Mouse (Mus musculus) CH12.LX (cell line): ENCODE results near the gene Gm20388. TPM values are rescaled to one million over a fixed set of nuclear protein-coding genes. Genes with fewer than 3 reads are reported as not detected.

Experiments used
- DNase-seq: peaks from one replicate; pipeline ENCODE4 v3.0.0-alpha.2; 2013; ENCODE audit errors: extremely low read depth
- H3K27ac ChIP-seq: 2 replicates; pipeline ENCODE4 v1.5.1; 2012; ENCODE audit warnings: low read depth, mild to moderate bottlenecking, control low read depth, moderate library complexity; ENCODE audit not compliant: insufficient read depth
- H3K27me3 ChIP-seq: replicated peaks from 2 replicates; pipeline ENCODE3; 2012; ENCODE audit warnings: inconsistent platforms
- H3K36me3 ChIP-seq, 2 experiments: replicated peaks in 1 of 2; 2 replicates each; pipeline versions ENCODE3 to v1.6.1; 2012; ENCODE audit warnings: inconsistent platforms in 1 of 2, low read length in 1 of 2, mild to moderate bottlenecking in 1 of 2, mixed read lengths in 1 of 2, moderate library complexity in 1 of 2; ENCODE audit not compliant: control insufficient read depth in 1 of 2, insufficient read depth in 1 of 2
- H3K4me1 ChIP-seq, 2 experiments: 2 replicates each; pipeline ENCODE4 v1.6.1; 2012; ENCODE audit warnings: inconsistent platforms in 1 of 2, moderate library complexity in 1 of 2; ENCODE audit not compliant: insufficient read depth in 2 of 2, control insufficient read depth in 1 of 2
- H3K4me2 ChIP-seq: 2 replicates; pipeline ENCODE4 v1.6.1; 2012; ENCODE audit warnings: low read depth, mild to moderate bottlenecking, control low read depth; ENCODE audit not compliant: poor library complexity, insufficient read depth, severe bottlenecking
- H3K4me3 ChIP-seq, 3 experiments: fragments of 150-350 bp in 1 of 3; sonication (generic) in 1 of 3; replicated peaks in 1 of 3; 2 replicates each; pipeline versions ENCODE3 to v1.5.1; 2011 to 2012; ENCODE audit warnings: low read depth in 2 of 3, low read length in 2 of 3, mild to moderate bottlenecking in 2 of 3, moderate library complexity in 2 of 3, control low read depth in 1 of 3, improper control_type of control experiment in 1 of 3, inconsistent platforms in 1 of 3, mixed read lengths in 1 of 3; ENCODE audit not compliant: poor library complexity in 1 of 3
- H3K79me2 ChIP-seq: replicated peaks from 2 replicates; pipeline ENCODE4 v1.6.1; 2012; ENCODE audit warnings: mild to moderate bottlenecking, moderate library complexity; ENCODE audit not compliant: control insufficient read depth, poor library complexity, insufficient read depth, severe bottlenecking; ENCODE audit errors: extremely low read depth
- H3K9ac ChIP-seq: 2 replicates; pipeline ENCODE4 v1.6.1; 2012; ENCODE audit warnings: low read depth, mild to moderate bottlenecking, control low read depth, moderate library complexity; ENCODE audit not compliant: insufficient read depth
- H3K9me3 ChIP-seq: replicated peaks from 2 replicates; pipeline ENCODE3; 2012; ENCODE audit warnings: low read length, inconsistent platforms, mixed read lengths
- ELF1 ChIP-seq: IDR thresholded peaks from 2 replicates; pipeline ENCODE4 v1.6.1; 2014; ENCODE audit warnings: low read depth, mild to moderate bottlenecking, inconsistent platforms, low read length, improper control_type of control experiment
- ETS1 ChIP-seq: conservative IDR thresholded peaks from 2 replicates; pipeline ENCODE4 v1.6.1; 2012; ENCODE audit warnings: low read depth, mild to moderate bottlenecking, inconsistent platforms, low read length, improper control_type of control experiment, moderate library complexity
- HCFC1 ChIP-seq: IDR thresholded peaks from 2 replicates; pipeline ENCODE4 v1.6.1; 2012; ENCODE audit warnings: low read depth, mild to moderate bottlenecking, inconsistent platforms, low read length, improper control_type of control experiment
- IRF4 ChIP-seq: IDR thresholded peaks from 2 replicates; pipeline ENCODE4 v1.6.1; 2014; ENCODE audit warnings: low read depth, mild to moderate bottlenecking, inconsistent platforms, low read length, improper control_type of control experiment
- JUN ChIP-seq: IDR thresholded peaks from 2 replicates; pipeline ENCODE4 v1.6.1; 2011; ENCODE audit warnings: low read depth, mild to moderate bottlenecking, low read length, improper control_type of control experiment, moderate library complexity; ENCODE audit not compliant: insufficient read depth
- JUND ChIP-seq: conservative IDR thresholded peaks from 2 replicates; pipeline ENCODE4 v1.6.1; 2011; ENCODE audit warnings: low read depth, low read length, improper control_type of control experiment
- MAFK ChIP-seq: IDR thresholded peaks from 2 replicates; pipeline ENCODE4 v1.6.1; 2011; ENCODE audit warnings: low read length, improper control_type of control experiment; ENCODE audit not compliant: insufficient replicate concordance
- MAX ChIP-seq: IDR thresholded peaks from 2 replicates; pipeline ENCODE4 v1.6.1; 2011; ENCODE audit warnings: low read length, improper control_type of control experiment
- MAZ ChIP-seq: IDR thresholded peaks from 2 replicates; pipeline ENCODE4 v1.6.1; 2012; ENCODE audit warnings: low read depth, mild to moderate bottlenecking, inconsistent platforms, low read length, improper control_type of control experiment, moderate library complexity
- NRF1 ChIP-seq: IDR thresholded peaks from 2 replicates; pipeline ENCODE4 v1.6.1; 2014; ENCODE audit warnings: low read depth, mild to moderate bottlenecking, inconsistent platforms, low read length, improper control_type of control experiment, moderate library complexity
- PAX5 ChIP-seq: IDR thresholded peaks from 2 replicates; pipeline ENCODE4 v1.6.1; 2012; ENCODE audit warnings: low read length, inconsistent platforms, mixed read lengths
- RAD21 ChIP-seq: IDR thresholded peaks from 2 replicates; pipeline ENCODE4 v1.6.1; 2011; ENCODE audit warnings: low read depth, mild to moderate bottlenecking, low read length, improper control_type of control experiment, moderate library complexity
- TBP ChIP-seq: conservative IDR thresholded peaks from 2 replicates; pipeline ENCODE4 v1.6.1; 2011; ENCODE audit warnings: low read depth, low read length, improper control_type of control experiment
- USF1 ChIP-seq: IDR thresholded peaks from 2 replicates; pipeline ENCODE4 v1.6.1; 2014; ENCODE audit warnings: low read depth, mild to moderate bottlenecking, inconsistent platforms, low read length, improper control_type of control experiment
- ZKSCAN1 ChIP-seq: IDR thresholded peaks from 2 replicates; pipeline ENCODE4 v1.6.1; 2012; ENCODE audit warnings: low read depth, inconsistent platforms, low read length, improper control_type of control experiment, borderline replicate concordance
- ZNF384 ChIP-seq: IDR thresholded peaks from 2 replicates; pipeline ENCODE4 v1.6.1; 2012; ENCODE audit warnings: low read depth, low read length, improper control_type of control experiment, inconsistent platforms
- dilution Hi-C: fragments of 300-500 bp; cut with MboI; formaldehyde crosslinking; loops from 2 replicates; pipeline ENCODE4 v1.14.3; 2020; ENCODE audit warnings: low sequenced_read_pairs; ENCODE audit not compliant: extremely low pct_unique_long_range_greater_than_20kb, extremely low pct_ligation_motif_present
- in situ Hi-C: fragments of 300-500 bp; cut with MboI; formaldehyde crosslinking; loops from 3 replicates; pipeline ENCODE4 v1.14.3; 2019; ENCODE audit warnings: low sequenced_read_pairs, low pct_ligation_motif_present, low pct_unique_long_range_greater_than_20kb, mixed read lengths
- polyA plus RNA-seq: library from polyadenylated mRNA; unstranded; fragments of >175 nt; gene quantifications from 2 replicates; pipeline ENCODE4 v1.2.1, GENCODE M21; 2012; ENCODE audit warnings: low read depth; ENCODE audit not compliant: insufficient read length
- total RNA-seq, 2 experiments: library from RNA; depleted of rRNA; stranded (reverse); fragments of 300-350 nt in 1 of 2; fragments of >200 nt in 1 of 2; gene quantifications; 2 replicates each; pipeline ENCODE4 v1.2.3; 2012 to 2014

Gene Gm20388
- total and polyA plus RNA-seq, 3 experiments = 14.8 to 26.3 (median 22.2) TPM

- Histone ChIP-seq H3K9ac (no peak overlapping the region), H3K4me1 (peaks cover 19 to 22% of the 10 kb centered on the region in 2 experiments)
- TF ChIP-seq ZNF384 (no peak), HCFC1 (no peak)
- TF ChIP-seq, all 38 proteins: peak for 0
- Histone ChIP-seq H3K9me3 (no peaks in the 10 kb centered on the region), H3K27me3 (no peaks in the 10 kb centered on the region), H3K4me2 (no peak overlapping the region), H3K79me2 (no peaks in the 10 kb centered on the region), H3K27ac (no peak overlapping the region), H3K4me3 (no peak overlapping the region), H3K36me3 (peaks cover 56 to 69% of the 10 kb centered on the region in 2 experiments)
- no peak for DNase-seq
- in situ Hi-C loops = no loop called here
- dilution Hi-C loops = no loop called here
These were observed 172.6 kb downstream of the Gm20388 start for GRCm38 (mm10) chr8:120083261-120083660.

GRCm38 (mm10) chr8:120084783-120085182, 174.1 kb downstream of the Gm20388 start:
- in situ Hi-C loops = no loop called here
- no peak for TF ChIP-seq RAD21
- no peak for TF ChIP-seq ZKSCAN1
- TF ChIP-seq ZNF384 = no peak
- no peak for TF ChIP-seq MAFK
- TF ChIP-seq ELF1 = no peak
- no peak for TF ChIP-seq IRF4
- no peak for TF ChIP-seq ETS1
- TF ChIP-seq PAX5 = no peak
- TF ChIP-seq JUN = no peak
- no peak for TF ChIP-seq USF1
- no peak for TF ChIP-seq TBP
- TF ChIP-seq MAZ = no peak
- TF ChIP-seq MAX = no peak
- no peak for TF ChIP-seq JUND
- no peak for TF ChIP-seq NRF1
- H3K27ac ChIP-seq = no peak overlapping the region
- H3K9me3 ChIP-seq = no peaks in the 10 kb centered on the region
- no peak overlapping the region for H3K9ac ChIP-seq
- H3K36me3 ChIP-seq = peaks cover 56 to 78% of the 10 kb centered on the region in 2 experiments
- no peak overlapping the region for H3K4me3 ChIP-seq
- H3K4me1 ChIP-seq = peaks cover 19 to 22% of the 10 kb centered on the region in 2 experiments
- dilution Hi-C loops = no loop called here
- no peak overlapping the region for H3K4me2 ChIP-seq
- no peaks in the 10 kb centered on the region for H3K79me2 ChIP-seq
- DNase-seq = no peak
- H3K27me3 ChIP-seq = no peaks in the 10 kb centered on the region
